Mouse (Mus musculus): ENCODE results near the gene Neurod2.

Gene Neurod2

DNA sequence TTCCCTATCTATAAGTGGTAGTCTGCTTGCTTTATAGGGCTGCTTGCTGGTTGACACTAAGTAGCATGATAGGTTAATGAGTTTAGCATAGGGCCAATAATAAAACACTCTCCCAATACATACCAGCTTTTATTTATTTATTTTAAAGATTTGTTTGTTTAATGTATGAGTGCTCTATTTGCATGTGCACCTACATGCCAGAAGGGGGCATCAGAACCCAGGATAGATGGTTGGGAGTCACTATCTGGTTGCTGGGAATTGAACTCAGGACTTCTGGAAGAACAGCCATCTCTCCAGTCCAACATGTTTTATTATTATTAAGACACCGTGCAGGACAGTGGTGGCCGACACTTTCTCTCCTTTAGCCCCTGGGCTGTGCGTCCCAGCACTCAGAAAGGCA lies 2.7 kb upstream of the Neurod2 start:
- DNase-seq (ENCODE audit: low read depth): no peak

- DNase-seq (ENCODE audit: low read depth): no peak
These were observed 2.0 kb upstream of the Neurod2 start for GRCm38 (mm10) chr11:98331401-98331800.

DNA sequence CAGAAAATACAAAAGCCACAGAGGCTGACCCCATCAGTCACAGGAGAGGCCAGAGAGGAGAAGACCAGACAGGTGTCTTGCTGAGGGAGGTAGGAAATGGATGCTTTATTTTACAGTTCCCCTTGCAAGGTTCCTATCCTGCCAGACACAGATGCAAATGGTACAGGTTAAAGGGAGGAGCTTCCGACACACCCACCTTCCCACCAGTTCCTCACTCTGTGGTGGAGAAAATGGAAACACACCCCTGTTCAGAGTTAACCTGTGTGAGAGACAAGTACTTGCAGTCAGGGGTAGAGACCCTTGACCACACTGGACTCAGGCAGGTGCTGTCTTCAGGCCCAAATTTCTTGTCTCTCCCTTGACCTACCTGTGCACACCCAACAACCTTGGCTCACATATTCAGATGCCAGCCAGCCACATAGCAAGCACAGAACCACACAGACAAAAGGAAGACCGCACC lies 1.3 kb upstream of the Neurod2 start:
- DNase-seq (ENCODE audit: low read depth): no peak

DNA sequence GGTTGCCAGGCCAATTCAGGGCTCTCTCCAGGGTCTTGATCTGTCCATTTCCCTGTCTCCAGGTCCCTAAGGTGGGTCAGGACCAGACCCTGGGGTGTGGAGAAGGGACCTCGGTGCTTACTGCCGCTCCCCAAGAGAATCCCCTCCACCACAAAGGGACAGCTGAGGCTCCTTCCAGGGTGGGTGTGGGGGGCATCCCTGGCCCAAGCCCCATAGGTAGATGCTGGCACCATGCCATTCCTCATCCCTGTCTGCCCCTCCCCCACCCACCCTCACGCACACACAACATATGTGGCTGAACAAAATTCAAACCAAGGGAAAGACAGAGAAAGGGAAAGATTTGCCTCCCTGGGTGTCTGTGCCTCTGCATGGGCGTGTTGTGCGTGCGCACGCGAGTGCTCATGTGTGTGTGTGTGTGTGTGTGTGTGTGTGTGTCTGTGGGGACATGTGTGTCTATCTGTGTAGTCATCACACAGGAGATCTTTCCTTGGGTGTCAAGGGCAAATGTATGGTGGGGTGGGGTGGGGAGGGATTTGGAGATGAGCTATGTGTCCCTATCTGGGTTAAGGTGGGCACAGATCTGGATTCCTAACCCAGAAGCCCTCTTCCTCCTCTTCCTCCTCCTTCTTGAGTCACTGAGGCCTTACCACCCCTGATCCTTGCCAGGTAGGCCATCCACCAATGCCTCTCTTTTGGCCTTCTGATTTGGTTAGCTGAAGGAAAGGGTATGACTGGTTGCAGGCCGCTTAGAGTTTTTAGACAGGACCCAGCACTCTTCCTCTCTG lies 704 bp upstream of the Neurod2 start:
- DNase-seq (ENCODE audit: low read depth): no peak

DNA sequence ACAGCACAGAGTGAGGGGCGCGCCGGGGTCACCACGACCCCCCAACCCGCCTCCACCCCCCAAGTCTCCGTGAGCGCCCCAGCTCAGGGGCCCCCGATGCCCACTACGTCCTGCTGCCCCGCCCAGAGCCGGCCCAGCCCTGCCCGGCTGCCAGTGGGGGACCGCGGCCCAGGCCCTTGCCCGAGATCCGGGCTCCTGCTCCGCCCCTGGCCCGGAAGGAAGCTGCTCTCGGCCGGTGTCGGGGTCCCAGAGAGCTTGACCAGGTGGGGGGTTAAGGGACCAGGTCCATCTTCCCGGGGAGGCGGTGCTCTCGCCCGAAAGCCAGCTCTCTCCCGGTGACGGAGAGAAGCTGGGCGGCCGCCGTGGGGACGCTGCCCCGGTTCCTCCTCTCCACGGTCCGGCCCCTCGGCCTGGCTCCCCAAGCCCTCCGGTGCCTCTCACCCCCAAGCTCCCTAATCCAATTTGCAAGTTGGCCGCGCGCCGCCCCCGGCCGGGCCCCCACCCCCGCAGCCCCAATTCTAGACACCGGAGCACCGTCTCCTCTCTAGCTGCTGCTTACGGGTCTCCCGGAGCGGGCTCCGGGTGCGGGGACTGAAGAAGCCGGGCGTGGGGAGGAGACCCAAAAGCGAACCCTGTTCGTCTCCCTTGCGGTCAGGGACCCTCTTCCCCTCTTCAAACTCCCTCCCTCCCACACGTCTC lies 928 bp downstream of the Neurod2 start:
- no peak for DNase-seq (ENCODE audit: low read depth)

DNA sequence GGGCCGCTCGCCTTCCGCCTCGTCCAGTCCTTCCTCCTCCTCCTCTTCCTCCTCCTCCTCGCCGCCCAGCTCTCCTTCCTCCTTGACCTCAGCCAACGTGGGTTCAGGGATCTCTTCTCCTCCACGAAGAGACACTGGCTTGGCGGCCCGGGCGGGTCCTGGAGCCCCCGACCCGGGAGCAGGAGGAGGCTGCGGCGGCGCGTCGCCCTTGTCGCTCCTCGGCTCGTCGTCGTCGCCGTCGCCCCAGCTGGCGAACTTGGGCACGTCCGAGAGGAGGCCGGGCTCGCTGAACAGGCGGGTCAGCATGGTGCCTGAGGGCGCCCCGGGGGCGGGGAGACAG lies 1.4 kb downstream of the Neurod2 start:
- no peak for DNase-seq (ENCODE audit: low read depth)

- DNase-seq (ENCODE audit: low read depth): no peak
These were observed 2.1 kb downstream of the Neurod2 start for GRCm38 (mm10) chr11:98327136-98328030.

- DNase-seq (ENCODE audit: low read depth): no peak
These were observed 2.7 kb downstream of the Neurod2 start for GRCm38 (mm10) chr11:98326741-98327135.

- no peak for DNase-seq (ENCODE audit: low read depth)
These were observed 3.6 kb downstream of the Neurod2 start for GRCm38 (mm10) chr11:98325821-98326218.

- no peak for DNase-seq (ENCODE audit: low read depth)
These were observed 4.1 kb downstream of the Neurod2 start for GRCm38 (mm10) chr11:98325191-98325820.

DNA sequence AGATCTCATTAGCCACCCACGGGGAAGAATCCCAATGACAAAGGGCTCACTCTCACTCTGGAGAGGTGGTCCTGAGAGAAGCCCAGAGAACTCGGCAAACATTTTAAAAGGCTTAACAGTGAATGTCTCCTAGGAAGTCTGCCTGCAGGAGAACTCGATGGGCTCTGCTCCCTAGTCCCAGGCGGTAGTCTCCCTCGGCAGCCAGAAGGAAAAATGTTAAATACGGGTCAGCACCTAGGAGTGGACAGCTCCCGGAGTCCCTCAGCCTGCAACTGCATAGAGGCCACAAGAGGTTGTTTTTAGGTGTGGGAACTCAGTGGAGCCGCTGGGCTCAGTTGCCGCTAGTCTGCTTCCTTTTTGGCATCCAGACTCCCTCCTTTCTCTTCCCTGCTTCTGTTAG lies 5.5 kb downstream of the Neurod2 start:
- DNase-seq (ENCODE audit: low read depth): peak; percentile 19

GRCm38 (mm10) chr11:98323136-98323866 lies 6.1 kb downstream of the Neurod2 start:
- DNase-seq (ENCODE audit: low read depth): no peak

GRCm38 (mm10) chr11:98322159-98322558 lies 7.3 kb downstream of the Neurod2 start:
- DNase-seq (ENCODE audit: low read depth): no peak

DNA sequence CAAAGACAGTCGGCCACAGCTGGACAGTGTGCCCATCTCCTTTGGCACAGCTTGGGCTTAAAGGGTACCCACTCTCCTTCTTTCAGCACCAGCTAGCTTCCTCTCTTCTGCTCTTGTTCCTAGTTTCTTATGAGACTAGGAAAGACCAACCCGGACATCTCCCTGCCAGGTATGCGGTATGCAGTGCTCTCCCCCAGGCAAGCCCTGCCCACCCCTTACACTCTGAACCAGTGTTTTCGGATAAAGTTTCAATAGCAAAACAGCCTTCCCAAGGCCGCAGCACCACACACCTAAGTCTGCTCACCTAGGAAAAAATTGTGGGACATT lies 7.8 kb downstream of the Neurod2 start:
- no peak for DNase-seq (ENCODE audit: low read depth)

GRCm38 (mm10) chr11:98320806-98321676 lies 8.4 kb downstream of the Neurod2 start:
- DNase-seq (ENCODE audit: low read depth): no peak

- no peak for DNase-seq (ENCODE audit: low read depth)
These were observed 9.1 kb downstream of the Neurod2 start for GRCm38 (mm10) chr11:98320381-98320780.

DNA sequence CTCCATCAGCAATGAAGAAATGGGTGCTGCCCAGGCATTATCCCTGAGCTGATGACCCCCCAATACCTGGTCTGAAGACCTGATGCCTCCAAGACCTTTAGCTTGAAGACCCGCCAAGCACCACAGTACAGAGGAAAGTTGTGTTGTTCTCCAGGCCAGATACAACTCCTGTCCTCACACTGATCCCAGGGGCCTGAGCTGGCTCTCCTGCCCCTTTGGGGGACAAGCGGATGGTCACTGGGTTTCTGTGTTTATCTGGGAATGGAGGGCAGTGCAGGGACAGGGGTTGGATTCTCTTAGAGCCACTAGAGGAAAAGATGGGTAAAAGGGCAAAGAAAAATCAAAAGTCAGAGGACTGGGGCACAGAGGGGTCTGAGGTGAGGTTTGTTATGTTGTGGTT lies 9.5 kb downstream of the Neurod2 start:
- no peak for DNase-seq (ENCODE audit: low read depth)

- DNase-seq (ENCODE audit: low read depth): no peak
These were observed 9.9 kb downstream of the Neurod2 start for GRCm38 (mm10) chr11:98319544-98319943.

DNA sequence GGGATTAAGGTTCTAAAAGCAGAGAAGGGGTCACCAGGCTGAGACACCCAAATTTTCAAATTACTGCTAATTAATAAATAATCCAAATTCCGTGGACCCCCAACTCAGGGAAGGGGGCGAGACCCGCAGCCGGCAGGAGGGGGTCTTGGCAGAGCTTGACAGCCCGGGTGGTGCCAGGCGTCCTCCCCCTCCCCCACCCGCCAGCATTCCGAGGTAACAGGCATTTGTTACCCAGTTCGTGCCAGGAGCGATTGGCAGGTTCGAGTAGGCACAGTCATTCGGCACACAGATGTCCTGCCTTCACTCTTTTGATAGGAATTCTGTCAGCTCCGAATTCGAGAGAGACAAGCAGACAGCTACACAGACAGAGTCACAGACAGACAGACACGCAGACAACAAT lies 10.3 kb downstream of the Neurod2 start:
- no peak for DNase-seq (ENCODE audit: low read depth)

GRCm38 (mm10) chr11:98318421-98319116 lies 10.9 kb downstream of the Neurod2 start:
- DNase-seq (ENCODE audit: low read depth): no peak

Measured in 416B (cell line).